Mouse (Mus musculus) olfactory bulb, adult 2 months (tissue): Measurements from ENCODE around the gene Inpp1. TPM values are rescaled to one million over a fixed set of nuclear protein-coding genes. Genes with fewer than 3 reads are reported as not detected.

ENCODE experiments used
- H3K27ac ChIP-seq: fragments of 200-500 bp; 2 replicates; pipeline ENCODE4 v1.5.1; 2012; ENCODE audit warnings: low read depth, low read length; ENCODE audit not compliant: insufficient read depth
- H3K4me1 ChIP-seq: fragments of 200-500 bp; 2 replicates; pipeline ENCODE4 v1.6.1; 2012; ENCODE audit warnings: low read length; ENCODE audit not compliant: control insufficient read depth, insufficient read depth
- H3K4me3 ChIP-seq: fragments of 200-500 bp; 2 replicates; pipeline ENCODE4 v1.5.1; 2012; ENCODE audit warnings: mild to moderate bottlenecking, low read depth, low read length, moderate library complexity; ENCODE audit not compliant: insufficient read depth
- CTCF ChIP-seq: fragments of 200-500 bp; IDR thresholded peaks from 2 replicates; pipeline ENCODE4 v1.5.1; 2012; ENCODE audit warnings: low read depth, mild to moderate bottlenecking, low read length, moderate library complexity; ENCODE audit not compliant: insufficient read depth
- POLR2A ChIP-seq: fragments of 200-500 bp; IDR thresholded peaks from 2 replicates; pipeline ENCODE4 v1.6.1; 2012; ENCODE audit warnings: mild to moderate bottlenecking, low read depth, low read length, moderate library complexity; ENCODE audit not compliant: insufficient read depth
- WGBS: fragments of 180-500 bp; shearing (Covaris S2); methylation state at CpG from one replicate; pipeline ENCODE4 v1.1.7; 2018; 5-methylcytosine and 5-hydroxymethylcytosine counted together
- polyA plus RNA-seq: library from polyadenylated mRNA; stranded (reverse); fragments of >200 nt; gene quantifications from 2 replicates; pipeline ENCODE4 v1.2.4, GENCODE M21; 2012; ENCODE audit warnings: low replicate concordance; ENCODE audit not compliant: missing spikeins, insufficient read depth, insufficient read length

Inpp1 gene
- polyA plus RNA-seq, 1 experiment: not detected

DNA sequence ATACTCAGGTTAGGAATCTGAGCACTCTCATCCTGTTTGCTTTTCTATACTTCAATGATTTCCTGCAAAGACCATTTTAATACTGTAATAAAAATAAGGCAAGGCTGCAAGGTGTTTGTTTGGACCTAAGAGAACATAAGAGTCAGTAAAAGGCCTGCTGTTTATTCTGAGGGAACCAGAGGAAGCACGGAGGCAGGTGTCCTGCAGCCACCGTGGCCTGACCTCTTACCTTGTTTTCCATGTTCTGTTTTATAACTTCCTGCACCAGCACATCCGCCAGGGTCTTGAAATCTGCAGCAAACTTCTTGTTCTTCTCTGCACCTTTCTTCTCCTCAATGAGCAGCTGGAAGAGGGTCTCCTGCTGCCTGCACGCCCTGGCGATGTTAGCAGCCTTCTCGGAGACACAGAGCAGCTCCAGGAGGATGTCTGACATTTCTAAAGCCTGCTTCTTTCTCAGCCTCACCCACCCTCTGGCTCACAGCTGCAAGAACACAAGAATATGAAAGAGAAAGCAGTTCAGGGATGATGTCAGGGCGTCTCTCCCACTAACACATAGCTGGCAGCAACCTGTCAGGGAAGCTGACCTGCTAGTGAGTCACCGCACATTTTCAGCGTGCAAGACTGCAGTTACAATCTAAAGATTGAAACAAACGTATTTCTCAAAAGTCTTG lies 18.3 kb downstream of the Inpp1 start:
- peak overlapping the region; percentile 77 for H3K27ac ChIP-seq
- 31% methylated on average over 10 of the region's 10 CpGs for WGBS

DNA sequence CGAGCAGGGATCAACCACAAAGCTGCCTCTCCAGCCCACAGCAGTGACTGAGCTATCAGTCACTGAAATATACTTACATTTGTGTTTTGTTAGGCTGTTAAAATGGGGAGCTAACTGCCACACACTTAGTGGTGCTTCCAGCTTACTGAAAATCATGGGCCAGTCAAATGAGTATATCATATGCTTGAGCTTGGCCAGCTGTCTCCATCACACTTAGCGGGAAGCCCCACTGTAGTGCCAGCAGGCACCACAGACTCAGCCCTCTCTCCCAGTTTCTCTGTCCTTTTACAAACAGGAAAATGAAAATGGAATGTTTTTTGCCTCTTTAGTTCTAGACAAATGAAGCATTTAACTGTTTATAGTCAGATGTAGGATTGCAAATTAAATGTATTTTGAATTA lies 21.6 kb downstream of the Inpp1 start:
- Histone ChIP-seq H3K4me3 (no peak overlapping the region), H3K4me1 (peaks cover 13% of the 10 kb centered on the region), H3K27ac (no peak overlapping the region)
- 89% methylated on average over 2 of the region's 2 CpGs for whole genome bisulfite sequencing
- TF ChIP-seq CTCF (no peak), POLR2A (no peak)

More for the DNA sequence above, 18.3 kb downstream of the Inpp1 start:
- peaks cover 18% of the 10 kb centered on the region for H3K4me1 ChIP-seq
- peak overlapping the region; percentile 19 for H3K4me3 ChIP-seq
- TF ChIP-seq CTCF (no peak), POLR2A (no peak)

DNA sequence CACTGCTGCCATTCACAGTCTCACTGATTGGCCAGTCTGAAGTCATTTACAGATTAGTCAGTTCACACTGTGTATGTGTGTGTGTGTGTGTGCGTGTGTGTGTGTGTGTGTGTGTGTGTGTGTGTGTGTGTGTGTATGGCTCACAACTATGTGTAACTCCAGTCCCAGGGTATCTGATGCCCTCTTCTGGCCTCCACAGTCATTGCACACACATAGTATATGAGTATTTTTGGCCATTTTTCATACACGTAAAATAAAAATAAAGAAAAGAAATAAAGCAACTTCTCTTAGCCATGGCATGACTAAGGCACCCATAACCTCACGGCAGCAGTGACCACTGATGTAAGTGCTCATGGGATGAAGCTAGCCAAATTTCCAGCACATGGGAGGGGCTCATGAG lies 23.8 kb downstream of the Inpp1 start:
- 86% methylated on average over 3 of the region's 3 CpGs for WGBS
- 0 out of 2 replicates have a peak, but pooled peaks cover 2% of the 10 kb centered on the region for H3K4me1 ChIP-seq
- TF ChIP-seq POLR2A (no peak), CTCF (no peak)
- no peak overlapping the region for H3K4me3 ChIP-seq
- H3K27ac ChIP-seq: no peak overlapping the region

DNA sequence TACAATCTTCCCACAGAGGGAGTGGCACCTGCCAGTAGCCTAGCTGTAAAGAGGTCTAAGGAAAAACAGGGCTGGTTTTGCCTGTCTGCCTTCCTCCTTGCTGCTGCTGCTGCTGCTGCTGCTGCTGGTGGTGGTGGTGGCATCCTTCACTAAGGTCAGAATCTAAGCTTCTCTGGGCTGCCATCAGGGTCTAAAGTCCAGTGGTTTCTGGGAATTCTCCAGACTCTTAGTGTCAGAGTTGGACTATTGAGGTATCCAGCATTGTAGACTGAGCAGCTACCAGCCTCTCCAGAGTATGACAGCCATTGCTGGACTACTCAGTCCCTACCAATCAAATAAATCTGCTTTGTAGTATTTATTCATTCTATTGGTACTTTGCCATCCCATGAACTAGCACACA lies 24.8 kb downstream of the Inpp1 start:
- TF ChIP-seq POLR2A: no peak
- no peak for TF ChIP-seq CTCF
- Histone ChIP-seq H3K4me1 (0 out of 2 replicates have a peak, but pooled peaks cover 2% of the 10 kb centered on the region), H3K27ac (no peak overlapping the region), H3K4me3 (no peak overlapping the region)

DNA sequence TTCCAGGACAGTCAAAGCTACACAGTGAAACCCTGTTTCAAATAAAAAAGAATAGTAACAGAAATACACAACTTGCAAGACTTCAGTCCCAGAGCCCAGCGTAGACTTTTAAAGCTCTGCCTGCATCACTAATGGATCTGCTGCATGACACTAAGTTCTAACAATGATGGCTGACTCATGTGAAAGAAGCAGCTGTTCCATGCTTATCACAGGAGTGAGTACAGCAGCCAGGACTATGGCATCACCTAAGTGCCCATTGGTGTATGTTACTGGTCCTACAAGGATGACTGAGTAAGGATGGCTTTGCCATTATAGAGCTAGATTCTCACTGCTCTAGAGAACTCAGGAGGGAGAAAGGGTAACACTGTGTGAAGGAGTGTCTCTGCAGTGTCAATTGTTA lies 30.2 kb downstream of the Inpp1 start:
- Histone ChIP-seq H3K4me3 (no peak overlapping the region), H3K27ac (no peak overlapping the region), H3K4me1 (no peaks in the 10 kb centered on the region)
- TF ChIP-seq CTCF (no peak), POLR2A (no peak)
- 95% methylated on average over 1 of the region's 1 CpGs for WGBS

DNA sequence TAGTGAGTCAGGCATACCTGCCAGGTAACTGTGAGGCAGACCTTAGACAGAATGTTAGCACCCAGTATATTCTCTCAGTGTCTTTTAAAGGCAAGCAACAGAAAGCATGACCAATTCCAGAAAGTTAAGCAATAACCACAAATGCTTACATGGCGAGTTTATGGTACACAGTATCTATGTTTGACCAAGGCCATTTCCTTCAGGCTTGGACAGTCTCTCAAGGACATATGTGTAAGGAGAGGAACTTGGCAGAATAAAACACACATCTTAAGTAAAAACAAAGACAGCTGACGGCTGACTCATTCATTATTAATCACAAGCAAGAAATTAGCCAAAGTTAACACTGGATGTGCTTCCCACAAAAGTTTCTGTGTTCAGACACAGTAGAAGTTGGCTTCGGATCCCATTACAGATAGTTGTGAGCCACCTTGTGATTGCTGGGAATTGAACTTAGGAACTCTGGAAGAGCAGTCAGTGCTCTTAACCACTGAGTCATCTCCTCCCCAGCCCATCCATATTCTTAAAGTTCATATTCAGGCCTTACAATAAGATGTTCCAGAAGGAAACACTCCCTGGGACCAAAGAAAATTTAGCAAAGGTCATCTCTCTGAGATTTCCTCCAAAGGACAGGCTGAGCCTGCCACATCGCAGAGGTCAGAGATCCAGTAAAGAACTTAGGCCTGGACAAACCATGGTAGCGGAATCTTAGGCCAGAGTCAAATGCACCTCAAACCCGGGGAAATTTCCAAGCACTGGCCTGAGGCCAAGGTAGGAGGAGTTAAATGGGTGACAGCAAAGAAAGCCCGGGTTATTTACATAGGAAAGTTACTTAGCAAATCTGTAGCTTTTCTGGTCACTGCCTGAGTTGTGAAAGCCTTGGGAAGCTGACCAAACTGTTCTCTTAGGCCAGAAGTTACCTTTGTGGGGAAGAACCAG lies 52.0 kb downstream of the Inpp1 start:
- no peak overlapping the region for H3K27ac ChIP-seq
- TF ChIP-seq POLR2A (no peak), CTCF (no peak)
- no peak overlapping the region for H3K4me3 ChIP-seq
- peaks cover 4% of the 10 kb centered on the region for H3K4me1 ChIP-seq
- WGBS: 67% methylated on average over 7 of the region's 7 CpGs

DNA sequence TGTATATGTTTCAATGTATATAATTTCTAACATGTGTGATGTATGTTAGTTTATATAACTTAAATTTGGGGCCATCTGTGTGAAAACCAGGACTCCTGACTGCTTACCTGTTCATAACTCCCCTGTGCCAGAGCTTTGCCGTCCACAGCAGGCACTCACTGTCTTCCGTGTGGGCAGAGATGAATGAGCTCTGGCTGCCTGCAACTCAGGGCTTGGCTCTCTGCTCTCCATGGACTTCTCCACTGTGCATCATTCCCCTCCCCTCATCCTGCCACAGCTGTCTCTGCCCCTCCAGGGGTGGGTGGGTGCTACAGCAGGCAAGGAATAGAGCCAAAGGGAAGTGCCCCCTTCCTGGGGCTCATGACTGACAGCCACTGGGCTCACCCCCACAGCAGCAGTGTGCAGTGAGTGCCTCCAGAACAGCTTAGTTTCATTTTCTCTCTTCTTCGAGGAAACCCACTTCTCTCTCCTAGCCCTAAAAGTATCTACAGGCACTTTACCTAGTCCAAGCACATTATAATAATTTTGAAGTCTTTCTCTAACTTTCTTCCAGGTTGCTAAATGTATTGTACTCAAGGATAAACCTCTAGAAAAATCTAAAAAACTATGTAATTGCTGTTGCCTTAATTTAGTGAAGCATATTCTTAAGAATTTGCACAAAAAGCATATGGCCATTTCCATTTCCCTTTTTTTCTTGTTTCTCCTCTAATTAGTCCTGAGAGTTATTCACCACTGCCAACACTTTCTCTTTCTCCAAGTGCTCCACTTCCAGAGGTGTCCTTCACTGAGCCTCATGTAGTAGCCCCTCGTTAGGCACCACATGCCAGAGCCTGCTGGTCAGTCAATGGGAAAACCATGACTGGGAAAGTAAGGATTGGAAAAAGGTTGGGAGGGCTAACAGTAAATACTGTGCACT lies 53.3 kb downstream of the Inpp1 start:
- peaks cover 4% of the 10 kb centered on the region for H3K4me1 ChIP-seq
- no peak overlapping the region for H3K27ac ChIP-seq
- H3K4me3 ChIP-seq: peak overlapping the region; percentile 1; the same call in 1 of the 2 replicates
- 42% methylated on average over 4 of the region's 4 CpGs for WGBS
- TF ChIP-seq CTCF (no peak), POLR2A (no peak)

DNA sequence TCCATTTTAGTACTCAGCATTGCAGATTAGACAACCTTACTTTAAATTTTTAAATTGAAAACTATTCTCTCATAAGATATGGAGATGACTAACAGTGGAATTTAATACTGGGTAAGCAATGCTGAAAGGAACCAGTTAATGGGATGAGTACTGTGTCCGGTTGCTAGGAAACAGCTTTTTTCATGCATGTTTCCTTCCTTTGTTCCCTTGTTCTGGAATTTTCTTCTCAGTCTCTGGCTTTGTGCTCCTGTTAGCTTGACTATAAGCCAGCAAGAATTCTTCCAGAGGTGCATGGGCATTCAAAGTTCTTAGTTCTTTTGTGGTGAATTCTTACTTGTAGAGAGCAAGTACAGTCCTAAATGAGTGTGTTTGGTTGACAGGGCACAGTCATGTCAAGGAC lies 59.3 kb downstream of the Inpp1 start:
- Histone ChIP-seq H3K27ac (no peak overlapping the region), H3K4me3 (no peak overlapping the region), H3K4me1 (no peaks in the 10 kb centered on the region)
- TF ChIP-seq CTCF: no peak
- no peak for TF ChIP-seq POLR2A
- 47% methylated on average over 1 of the region's 1 CpGs for WGBS

DNA sequence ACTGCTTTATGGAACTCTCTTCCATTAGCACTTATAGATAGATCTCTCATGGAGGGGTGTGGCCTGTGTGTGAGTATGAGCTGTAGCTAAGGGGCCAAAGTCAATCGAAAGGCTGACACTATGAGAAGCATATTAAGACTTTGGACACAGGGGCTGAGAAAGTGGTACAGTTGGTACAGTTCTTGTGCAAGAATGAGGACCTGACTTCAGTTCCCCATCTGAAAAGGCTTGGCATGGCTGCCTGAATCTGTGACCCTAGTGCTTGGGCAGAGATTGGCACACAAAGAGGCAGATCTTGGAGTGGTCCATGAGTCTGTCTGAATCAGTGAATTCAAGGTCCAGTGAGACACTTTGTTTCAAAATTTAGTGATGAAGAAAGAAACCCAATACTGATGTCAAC lies 63.2 kb downstream of the Inpp1 start:
- no peak overlapping the region for H3K27ac ChIP-seq
- WGBS: 98% methylated on average over 1 of the region's 1 CpGs
- TF ChIP-seq POLR2A (no peak), CTCF (no peak)
- H3K4me1 ChIP-seq: no peaks in the 10 kb centered on the region
- no peak overlapping the region for H3K4me3 ChIP-seq
